Mouse (Mus musculus): ENCODE data around the gene Nbr1. TPM values are rescaled to one million over a fixed set of nuclear protein-coding genes. Genes with fewer than 3 reads are reported as not detected.

Nbr1 gene
- total and polyA plus RNA-seq, 3 experiments = 38.6 to 52.3 TPM; not detected in 1

DNA sequence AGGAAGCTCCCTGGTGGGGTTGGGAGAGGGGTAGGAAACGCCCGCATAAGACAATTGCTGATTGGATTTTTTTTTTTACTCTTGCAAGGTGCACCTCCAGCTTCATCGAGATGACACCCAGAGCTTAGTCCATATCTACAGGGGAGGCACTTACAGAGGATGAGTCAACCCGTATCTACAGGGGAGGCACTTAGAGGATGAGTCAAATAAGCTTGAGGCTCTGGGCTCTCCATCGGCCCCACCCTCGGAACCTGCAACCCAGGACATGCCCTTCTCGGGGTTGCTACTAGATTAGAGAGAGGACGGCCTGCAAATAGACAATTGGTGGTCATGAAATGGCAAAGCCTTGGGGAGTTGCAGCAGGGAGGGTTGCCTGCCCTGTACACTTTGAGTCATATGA, 64.2 kb downstream of the Nbr1 start:
- Histone ChIP-seq H3K9me3 (replicated peaks; ENCODE audit: insufficient read depth, low read length) (no peaks in the 10 kb centered on the region), H3K27me3 (ENCODE audit: control insufficient read depth in 1 of 2, insufficient read depth in 2 of 2, low read length in 2 of 2) (peaks cover 0 to 2% of the 10 kb centered on the region in 2 experiments; a peak in 1 of 4 replicates), H3K27ac (ENCODE audit: control insufficient read depth, low read depth, low read length) (no peak overlapping the region), H3K9ac (ENCODE audit: control insufficient read depth, low read depth, low read length, poor library complexity, severe bottlenecking) (no peak overlapping the region), H3K4me3 (ENCODE audit: control insufficient read depth in 1 of 2, insufficient read depth in 1 of 2, low read depth in 2 of 2, low read length in 2 of 2) (no peak overlapping the region), H3K79me2 (ENCODE audit: control insufficient read depth, insufficient read depth, low read length, poor library complexity) (no peaks in the 10 kb centered on the region), H3K4me1 (ENCODE audit: control insufficient read depth in 1 of 2, insufficient read depth in 2 of 2, low read length in 2 of 2) (peaks cover 0 to 11% of the 10 kb centered on the region in 2 experiments; a peak in 2 of 4 replicates), H3K36me3 (ENCODE audit: control insufficient read depth in 1 of 2, insufficient read depth in 2 of 2, low read length in 2 of 2) (peaks cover 0 to 6% of the 10 kb centered on the region in 2 experiments; a peak in 2 of 4 replicates)
- TF ChIP-seq SIN3A (IDR thresholded peaks at IDR 0.05; ENCODE audit: low read length) (no peak), GABPA (IDR thresholded peaks at IDR 0.05; ENCODE audit: low read depth, low read length) (no peak), POLR2AphosphoS2 (IDR thresholded peaks at IDR 0.05; ENCODE audit: low read length) (no peak), CHD1 (IDR thresholded peaks at IDR 0.05; ENCODE audit: low read depth, low read length) (no peak), JUND (IDR thresholded peaks at IDR 0.05; ENCODE audit: low read depth, low read length) (no peak), RCOR1 (IDR thresholded peaks at IDR 0.05; ENCODE audit: low read depth, low read length) (no peak), POLR2A (IDR thresholded peaks at IDR 0.05; ENCODE audit: control insufficient read depth in 1 of 2, insufficient read depth in 1 of 2, low read depth in 1 of 2, low read length in 2 of 2, poor library complexity in 1 of 2) (no peak), NELFE (IDR thresholded peaks at IDR 0.05; ENCODE audit: low read depth, low read length) (no peak), RAD21 (IDR thresholded peaks at IDR 0.05; ENCODE audit: low read depth, low read length) (no peak), ZKSCAN1 (IDR thresholded peaks at IDR 0.05; ENCODE audit: low read depth, low read length) (no peak), MYC (IDR thresholded peaks at IDR 0.05; ENCODE audit: low read depth, low read length) (no peak), SMC3 (IDR thresholded peaks at IDR 0.05; ENCODE audit: low read depth, low read length) (no peak), MAFK (IDR thresholded peaks at IDR 0.05; ENCODE audit: borderline replicate concordance, low read depth, low read length) (no peak)
- DNase-seq (ENCODE audit: low read depth, low spot score) = no peak

DNA sequence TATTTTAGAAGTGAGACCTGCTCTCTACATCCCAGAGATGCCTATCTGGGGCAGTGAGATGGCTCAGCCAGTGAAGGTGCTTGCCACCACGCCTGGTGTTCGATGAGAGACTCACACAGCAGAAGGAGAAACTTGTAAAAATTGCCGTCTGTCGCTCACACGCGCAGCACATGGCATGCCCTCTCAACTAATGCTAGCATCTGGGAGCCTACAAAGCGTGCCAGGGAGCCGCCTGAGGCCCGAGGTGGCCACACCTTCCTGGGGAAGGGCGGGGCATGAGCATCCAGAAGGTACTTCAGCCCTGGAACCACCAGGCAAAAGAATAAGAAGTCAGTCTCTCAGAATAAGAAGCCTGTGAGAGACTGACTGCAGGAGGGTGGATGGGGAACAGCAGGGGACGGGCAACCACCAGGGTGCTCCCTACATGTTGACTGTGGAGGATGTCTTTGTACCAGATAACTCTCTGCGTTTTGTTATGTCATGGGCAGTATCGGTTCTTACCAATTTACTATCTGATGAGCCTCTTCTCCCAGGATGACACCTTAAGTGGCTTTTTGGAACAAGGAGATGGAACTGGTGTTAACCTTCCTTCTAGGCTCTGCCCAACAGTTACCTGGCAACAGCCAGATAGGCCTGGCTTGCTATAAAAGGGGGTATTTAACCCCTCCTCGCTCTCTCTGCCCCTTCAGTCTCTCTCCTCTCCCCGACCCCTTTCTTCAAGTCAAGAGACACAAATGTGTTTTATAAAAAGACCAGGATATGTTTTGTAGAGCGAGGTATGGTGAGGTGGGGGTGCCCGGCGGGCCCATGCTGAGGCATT, 65.2 kb downstream of the Nbr1 start:
- no peak for DNase-seq (ENCODE audit: low read depth, low spot score)
- Histone ChIP-seq H3K4me1 (ENCODE audit: control insufficient read depth in 1 of 2, insufficient read depth in 2 of 2, low read length in 2 of 2) (peaks cover 0 to 10% of the 10 kb centered on the region in 2 experiments; a peak in 2 of 4 replicates), H3K27me3 (ENCODE audit: control insufficient read depth in 1 of 2, insufficient read depth in 2 of 2, low read length in 2 of 2) (peaks cover 0 to 2% of the 10 kb centered on the region in 2 experiments; a peak in 1 of 4 replicates), H3K9ac (ENCODE audit: control insufficient read depth, low read depth, low read length, poor library complexity, severe bottlenecking) (no peak overlapping the region), H3K27ac (ENCODE audit: control insufficient read depth, low read depth, low read length) (no peak overlapping the region), H3K4me3 (ENCODE audit: control insufficient read depth in 1 of 2, insufficient read depth in 1 of 2, low read depth in 2 of 2, low read length in 2 of 2) (no peak overlapping the region), H3K9me3 (replicated peaks; ENCODE audit: insufficient read depth, low read length) (no peaks in the 10 kb centered on the region), H3K36me3 (ENCODE audit: control insufficient read depth in 1 of 2, insufficient read depth in 2 of 2, low read length in 2 of 2) (peaks cover 0 to 6% of the 10 kb centered on the region in 2 experiments; a peak in 2 of 4 replicates), H3K79me2 (ENCODE audit: control insufficient read depth, insufficient read depth, low read length, poor library complexity) (no peaks in the 10 kb centered on the region)
- TF ChIP-seq E2F4 (IDR thresholded peaks at IDR 0.05; ENCODE audit: borderline replicate concordance, low read depth, low read length) (no peak), HCFC1 (IDR thresholded peaks at IDR 0.05; ENCODE audit: low read depth, low read length) (no peak), GATA1 (IDR thresholded peaks at IDR 0.05; ENCODE audit: low read depth, low read length) (no peak), NELFE (IDR thresholded peaks at IDR 0.05; ENCODE audit: low read depth, low read length) (no peak), TBP (IDR thresholded peaks at IDR 0.05; ENCODE audit: low read depth, low read length) (no peak), SMC3 (IDR thresholded peaks at IDR 0.05; ENCODE audit: low read depth, low read length) (no peak), ETS1 (IDR thresholded peaks at IDR 0.05; ENCODE audit: low read depth, low read length) (no peak), GABPA (IDR thresholded peaks at IDR 0.05; ENCODE audit: low read depth, low read length) (no peak), UBTF (IDR thresholded peaks at IDR 0.05; ENCODE audit: borderline replicate concordance, insufficient read depth, low read depth, low read length) (no peak), MYC (IDR thresholded peaks at IDR 0.05; ENCODE audit: low read depth, low read length) (no peak), POLR2AphosphoS5 (IDR thresholded peaks at IDR 0.05; ENCODE audit: borderline replicate concordance, low read depth, low read length) (no peak), TCF12 (IDR thresholded peaks at IDR 0.05; ENCODE audit: low read depth, low read length) (no peak), ZKSCAN1 (IDR thresholded peaks at IDR 0.05; ENCODE audit: low read depth, low read length) (no peak), POLR2A (IDR thresholded peaks at IDR 0.05; ENCODE audit: control insufficient read depth in 1 of 2, insufficient read depth in 1 of 2, low read depth in 1 of 2, low read length in 2 of 2, poor library complexity in 1 of 2) (no peak), EP300 (IDR thresholded peaks at IDR 0.05; ENCODE audit: low read depth in 1 of 2, low read length in 2 of 2) (no peak), CTCF (IDR thresholded peaks at IDR 0.05 in 2 of 3, conservative IDR thresholded peaks at IDR 0.05 in 1 of 3; ENCODE audit: control insufficient read depth in 1 of 3, insufficient read depth in 1 of 3, low read depth in 2 of 3, low read length in 3 of 3, poor library complexity in 1 of 3, severe bottlenecking in 1 of 3) (no peak), KAT2A (conservative IDR thresholded peaks at IDR 0.05; ENCODE audit: low read depth, low read length) (no peak), CHD2 (IDR thresholded peaks at IDR 0.05; ENCODE audit: low read length) (no peak)
